Mouse (Mus musculus) adipocyte (in vitro differentiated cells): ENCODE data around the gene Vpreb2.
A peak's percentile ranks its signal among the peaks of the same experiment; 100 is the strongest.
"Not testable (repeated sequence)": the region's sequence is repeated elsewhere in the genome, so short reads cannot be mapped to it uniquely, and the experiment has no call there.

ENCODE experiments used
- DNase-seq: peaks from one replicate; pipeline ENCODE4 v3.0.0-alpha.2; 2016; ENCODE audit warnings: low spot score

Gene Vpreb2

DNA sequence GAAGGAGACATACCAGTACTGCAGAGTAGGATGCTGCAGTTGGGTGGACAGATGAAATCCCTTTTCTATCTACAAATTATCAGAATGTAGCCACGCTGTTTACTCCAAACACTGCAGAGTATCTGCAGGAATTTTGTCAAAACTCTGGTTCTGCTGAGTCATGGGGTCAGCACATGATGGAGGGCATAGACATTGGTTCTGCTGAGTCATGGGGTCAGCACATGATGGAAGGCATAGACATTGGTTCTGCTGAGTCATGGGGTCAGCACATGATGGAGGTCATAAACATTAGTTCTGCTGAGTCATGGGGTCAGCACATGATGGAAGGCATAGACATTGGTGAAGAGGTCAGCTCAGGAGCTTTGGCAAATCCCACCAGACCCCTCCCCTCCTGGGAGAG, 7.5 kb downstream of the Vpreb2 start:
- peak; percentile 15 for DNase-seq

DNA sequence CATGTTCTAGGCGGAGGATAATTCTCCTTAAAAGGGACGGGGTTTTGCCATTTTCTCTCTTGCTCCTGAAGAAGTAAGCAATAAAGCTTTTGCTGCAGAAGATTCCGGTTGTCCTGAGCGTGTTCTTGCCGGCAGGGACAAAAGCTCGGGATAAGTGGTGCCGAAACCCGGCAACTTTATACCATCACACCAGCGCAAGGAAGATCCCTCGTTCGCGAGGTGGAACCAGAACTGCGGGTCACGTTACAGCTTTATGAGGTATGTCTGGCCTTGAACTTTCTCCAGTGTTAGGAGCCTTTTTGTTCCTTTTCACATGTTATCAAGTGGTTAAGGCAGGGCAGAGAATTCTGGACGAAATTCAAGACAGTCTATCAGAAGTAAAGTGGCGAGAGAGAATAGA, 12.1 kb downstream of the Vpreb2 start:
- DNase-seq = not testable (repeated sequence)

DNA sequence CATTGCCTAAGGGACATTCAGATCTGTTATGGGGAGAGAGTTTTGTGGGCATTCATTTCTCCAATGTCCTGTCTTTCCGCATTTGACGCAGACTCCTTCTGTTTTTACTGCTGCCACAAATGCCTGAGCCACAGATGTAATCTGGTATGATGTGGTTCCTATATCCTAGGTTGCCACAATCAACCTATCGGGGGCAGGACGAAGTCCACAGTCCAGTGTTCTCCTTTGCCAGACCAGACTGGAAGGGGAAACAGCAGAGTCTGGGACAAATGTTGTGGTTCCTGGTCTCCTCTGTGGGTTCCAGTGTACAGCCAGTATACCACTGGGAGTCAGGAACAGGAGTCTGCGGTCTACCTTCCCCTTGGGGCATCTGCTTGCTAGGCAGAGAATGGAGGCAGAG, 19.4 kb downstream of the Vpreb2 start:
- DNase-seq = no peak

DNA sequence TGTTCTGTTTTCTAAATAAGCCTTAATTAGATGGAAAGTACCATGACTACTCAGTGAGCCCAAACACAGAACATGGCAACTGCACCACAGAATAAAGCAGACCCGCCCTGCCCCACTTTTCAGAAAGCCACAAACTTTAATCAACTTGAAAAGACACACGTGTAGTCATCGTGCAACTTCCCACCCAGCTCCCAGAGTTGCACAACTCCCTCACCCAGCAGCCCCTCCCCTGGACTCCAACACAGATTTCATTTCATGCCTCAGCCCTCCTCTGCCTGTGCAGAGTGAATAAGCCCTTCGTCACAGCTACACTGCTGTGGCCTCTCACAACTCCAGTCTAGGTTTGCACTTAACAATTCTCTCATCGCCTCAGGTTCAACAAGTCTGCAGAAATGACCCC, 24.4 kb downstream of the Vpreb2 start:
- no peak for DNase-seq

DNA sequence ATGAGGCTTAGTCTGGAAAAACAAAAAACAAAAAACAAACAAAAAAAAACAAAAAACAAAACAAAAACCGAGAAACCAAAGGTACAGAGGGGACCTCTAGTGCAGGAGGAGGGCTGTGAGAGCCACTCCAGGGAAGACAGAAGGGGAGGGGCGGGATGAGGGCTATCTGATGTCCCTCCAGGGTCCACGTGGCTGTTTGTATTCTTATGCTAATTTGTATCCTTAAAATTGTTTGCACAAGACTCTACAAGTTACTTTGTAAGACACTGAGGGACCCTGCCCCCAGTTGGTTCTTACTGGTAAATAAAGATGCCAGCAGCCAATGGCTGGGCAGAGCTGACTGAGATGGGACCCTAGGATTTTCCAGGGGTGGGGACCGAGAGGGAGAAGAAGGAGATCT, 26.9 kb downstream of the Vpreb2 start:
- no peak for DNase-seq

DNA sequence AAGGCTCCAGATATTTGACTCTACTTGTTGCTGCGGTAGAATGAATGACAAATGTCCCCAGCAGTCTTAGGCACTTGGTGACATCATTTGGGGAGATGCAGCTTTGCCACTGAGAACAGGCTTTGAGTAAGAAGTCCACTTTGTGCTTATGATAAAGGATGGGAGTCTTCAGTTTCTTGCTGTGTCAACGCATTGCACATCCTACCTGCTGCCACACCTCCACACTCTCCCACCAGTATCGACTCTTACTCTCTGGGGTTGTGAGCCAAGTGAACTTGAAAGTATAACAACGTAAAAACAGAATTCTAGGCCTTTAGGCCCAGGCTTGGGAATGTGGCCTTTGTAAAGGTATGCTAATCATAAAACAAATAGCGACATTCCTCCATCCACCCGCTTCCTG, 30.9 kb downstream of the Vpreb2 start:
- DNase-seq = no peak

DNA sequence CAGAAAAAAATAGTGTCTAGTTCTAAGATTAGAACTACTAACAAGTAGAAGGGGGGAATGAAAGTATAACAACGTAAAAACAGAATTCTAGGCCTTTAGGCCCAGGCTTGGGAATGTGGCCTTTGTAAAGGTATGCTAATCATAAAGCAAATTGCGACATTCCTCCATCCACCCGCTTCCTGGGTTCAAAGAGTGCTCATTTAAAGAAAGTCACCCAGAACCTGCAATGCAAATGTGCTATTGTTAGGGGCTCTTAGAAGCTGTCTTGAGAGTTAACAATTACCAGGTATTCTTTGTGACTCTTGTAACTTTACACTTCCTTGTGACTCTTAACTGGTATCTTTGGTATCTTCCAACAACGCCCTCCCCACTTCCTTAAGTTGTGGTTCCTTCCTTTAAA, 36.3 kb downstream of the Vpreb2 start:
- DNase-seq = not testable (repeated sequence)

DNA sequence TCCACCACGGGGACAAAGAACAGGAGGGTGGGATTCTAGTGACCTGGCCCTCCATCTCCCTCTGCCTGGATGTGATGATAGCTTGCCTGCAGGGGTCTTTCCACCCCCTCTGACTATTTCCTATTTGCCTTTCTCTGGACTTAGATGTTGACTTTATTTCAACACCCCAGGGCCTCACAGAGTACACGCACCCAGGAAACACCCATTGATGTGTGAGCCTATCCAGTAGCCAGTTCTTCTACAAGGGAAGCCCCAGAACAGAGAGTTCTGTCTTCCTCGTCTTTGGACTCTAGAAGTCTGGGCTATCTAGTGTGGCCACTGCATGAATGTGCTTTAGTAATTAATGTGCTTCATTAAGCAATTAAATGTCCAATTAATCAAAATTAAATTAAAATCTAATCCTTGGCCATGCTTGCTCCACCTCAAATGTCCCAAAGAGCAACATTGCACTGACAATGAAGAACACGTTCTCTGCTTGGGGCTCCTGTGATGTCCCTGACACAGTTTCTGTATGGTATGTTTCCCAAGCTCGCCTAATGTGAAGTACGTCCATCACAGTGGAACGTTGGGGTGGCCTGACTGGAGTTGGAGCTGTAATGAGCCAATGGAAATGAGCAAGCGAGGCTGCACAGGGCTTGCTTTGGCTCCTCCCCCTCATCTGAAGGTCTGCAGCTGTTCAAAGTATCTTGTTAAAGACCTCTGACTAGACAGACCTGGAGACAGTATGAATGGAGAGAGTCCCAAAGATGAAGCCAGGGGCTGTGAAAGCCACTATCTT, 42.7 kb downstream of the Vpreb2 start:
- DNase-seq = no peak

DNA sequence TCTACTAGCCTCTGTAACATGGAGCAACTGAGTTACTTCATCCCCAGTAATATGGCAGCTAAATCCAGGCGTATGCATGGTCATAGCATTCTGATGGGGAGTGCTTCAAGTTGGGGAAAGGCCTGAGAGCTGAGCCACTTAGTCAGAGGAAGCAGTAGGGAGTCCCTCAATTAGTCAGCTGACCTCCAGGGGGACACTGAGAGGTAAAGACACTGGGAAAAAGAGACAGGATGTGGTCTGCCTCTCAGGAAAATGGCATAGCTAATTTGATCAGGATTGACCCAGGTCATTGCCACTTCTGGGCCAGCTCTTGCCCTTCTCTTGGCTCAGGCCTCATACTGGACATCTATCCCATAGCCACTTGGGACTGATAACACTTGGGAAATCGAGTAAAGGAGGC, 47.1 kb downstream of the Vpreb2 start:
- peak; percentile 18 for DNase-seq
